Mouse (Mus musculus): ENCODE data around the gene Zcchc10.

DNA sequence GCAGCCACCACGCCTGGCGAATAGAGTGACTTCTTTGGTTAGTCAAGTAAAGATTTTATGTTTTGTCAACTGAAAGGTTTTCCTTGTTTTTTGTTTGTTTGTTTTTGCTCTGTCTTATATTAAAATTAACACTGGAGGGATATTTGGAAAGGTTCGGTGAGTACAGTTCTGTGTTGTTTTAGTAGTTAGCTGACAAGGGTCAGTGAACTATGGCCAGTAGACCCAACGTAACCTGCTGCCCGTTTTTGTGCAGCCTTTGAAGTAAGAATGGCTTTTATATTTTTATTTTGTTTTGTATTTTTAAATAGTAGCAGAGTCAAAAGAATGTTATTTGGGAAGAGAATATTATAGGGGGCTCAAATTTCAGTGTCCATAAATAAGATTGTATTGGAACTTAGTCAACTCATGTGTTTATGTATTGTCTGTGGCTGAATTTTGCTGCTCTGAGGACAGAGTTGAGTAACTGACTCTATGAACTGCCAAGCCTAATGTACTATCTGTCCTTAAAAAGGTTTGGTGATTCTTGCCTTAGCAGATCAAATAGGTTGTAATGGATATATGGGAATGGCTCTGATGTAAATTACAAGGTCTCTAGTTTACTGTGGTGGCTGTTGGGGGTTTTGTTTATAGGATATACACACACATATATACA is 34.2 kb downstream of the Zcchc10 start:
- TF ChIP-seq CTCF (IDR thresholded peaks at IDR 0.05) (no peak), POLR2A (IDR thresholded peaks at IDR 0.05; ENCODE audit: insufficient read depth, low read depth, low read length) (no peak), EP300 (IDR thresholded peaks at IDR 0.05; ENCODE audit: insufficient read depth, low read depth, low read length) (no peak)
